Mouse (Mus musculus) cerebellum, adult 2 months (tissue): ENCODE measurements around the gene Kcng4.
A peak's percentile ranks its signal among the peaks of the same experiment; 100 is the strongest.

Experiments used
- CTCF ChIP-seq: fragments of 200-500 bp; IDR thresholded peaks from 2 replicates; pipeline ENCODE4 v1.5.1; 2011; ENCODE audit warnings: low read depth, mild to moderate bottlenecking, control low read depth, low read length, moderate library complexity, borderline replicate concordance; ENCODE audit not compliant: insufficient read depth
- POLR2A ChIP-seq: fragments of 200-500 bp; IDR thresholded peaks from 2 replicates; pipeline ENCODE4 v1.6.1; 2011; ENCODE audit warnings: low read length, control low read depth, borderline replicate concordance; ENCODE audit not compliant: insufficient read depth

DNA sequence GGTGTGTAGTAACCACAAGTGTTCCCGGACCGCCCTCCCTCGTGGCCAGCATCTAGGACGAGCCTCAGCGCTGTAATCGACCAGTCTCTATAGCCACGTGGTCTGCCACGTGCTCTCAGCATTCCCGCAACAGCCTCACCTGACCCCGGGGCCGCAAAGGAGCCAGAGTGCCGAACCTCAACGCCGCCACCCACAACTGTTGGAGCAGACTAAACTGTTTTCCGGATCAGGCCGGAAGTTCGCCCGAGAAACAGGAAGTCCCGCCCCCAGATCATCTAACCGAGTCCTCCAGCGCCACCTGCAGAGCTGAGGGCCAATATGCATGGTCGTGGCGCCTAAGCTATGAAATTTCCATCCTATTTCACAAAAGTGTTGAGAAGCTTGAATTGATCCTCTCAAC lies 30.5 kb downstream of the Kcng4 start, which contains the start of gene Taf1c:
- peak; percentile 88 for TF ChIP-seq CTCF
- TF ChIP-seq POLR2A = peak; percentile 72
